Mouse (Mus musculus) left cerebral cortex, adult 8-10 months (tissue): ENCODE measurements around the gene Srpx2. TPM values are rescaled to one million over a fixed set of nuclear protein-coding genes. Genes with fewer than 3 reads are reported as not detected.

ENCODE experiments used
- DNase-seq, 2 experiments: peaks; one replicate each; pipeline ENCODE4 v3.0.0; 2022; ENCODE audit warnings: low spot score in 2 of 2
- total RNA-seq, 4 experiments: library from RNA; stranded (reverse); gene quantifications; 2 replicates each; pipeline ENCODE4 v1.2.4; 2022

Gene Srpx2
- total RNA-seq: 1 to 10 TPM in 3 of 4 experiments, under 1 TPM in 1; 0.81 to 1.8 (median 1.4) TPM

DNA sequence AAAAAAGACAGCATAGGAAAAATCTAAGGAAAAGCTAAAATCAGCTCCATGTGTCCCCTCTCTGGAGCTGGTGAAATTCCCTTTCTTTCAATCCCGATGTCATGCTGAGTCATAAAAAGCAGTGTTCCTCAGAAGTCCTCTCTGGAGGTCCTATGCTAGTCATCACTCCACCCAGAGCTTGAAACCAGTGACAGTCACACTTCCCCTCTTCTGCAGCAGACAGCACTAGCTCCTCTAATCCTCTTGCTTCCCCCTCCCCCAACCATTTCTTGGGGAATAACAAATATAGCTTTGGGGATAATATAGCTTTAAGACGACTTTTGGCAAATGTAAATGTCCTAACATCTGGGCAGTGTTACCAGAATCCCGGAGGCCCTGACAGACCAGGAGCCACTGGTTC lies at the start of gene Srpx2:
Srpx2 (plus strand) TSS at position 166 of the 400 bp plus-strand sequence.
- DNase-seq: no peak

DNA sequence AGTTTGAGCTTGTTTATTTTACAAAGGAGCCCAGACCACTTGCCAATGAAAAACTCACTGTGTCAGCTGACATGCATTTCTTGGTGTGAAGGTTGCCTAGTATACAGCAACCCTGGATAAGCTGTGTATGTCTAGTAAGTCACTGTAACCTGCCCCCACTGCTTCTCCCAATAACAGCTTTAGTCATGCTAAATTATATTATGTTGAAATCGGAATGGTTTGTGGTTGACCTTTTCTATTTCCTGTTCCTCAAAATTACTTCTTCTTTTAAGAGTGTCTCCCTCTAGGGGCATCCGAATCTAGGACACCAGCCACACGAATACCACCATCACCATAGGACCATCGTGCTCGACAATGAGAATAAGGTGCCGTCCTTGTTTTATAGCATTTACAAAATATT lies 38.5 kb upstream of the Srpx2 start:
- no peak for DNase-seq

DNA sequence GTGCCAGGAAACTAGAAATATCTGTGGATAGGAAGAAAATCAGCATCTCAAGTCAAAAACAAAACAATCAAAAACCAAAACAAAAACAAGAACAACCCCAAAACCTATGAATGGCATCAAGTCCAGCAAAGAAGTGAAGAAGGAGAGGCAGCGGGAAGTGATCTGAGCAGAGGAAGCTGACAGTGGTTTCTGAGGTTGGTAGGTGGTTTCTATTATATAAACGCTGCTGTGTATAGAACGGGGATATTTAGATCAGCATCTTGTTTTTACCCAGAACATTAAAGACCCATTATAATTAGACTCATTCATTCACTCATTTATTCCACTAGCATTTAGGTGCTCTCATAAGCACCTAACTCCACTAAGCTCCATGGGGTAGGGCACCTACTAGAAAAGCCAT lies 20.9 kb upstream of the Srpx2 start:
- no peak for DNase-seq

DNA sequence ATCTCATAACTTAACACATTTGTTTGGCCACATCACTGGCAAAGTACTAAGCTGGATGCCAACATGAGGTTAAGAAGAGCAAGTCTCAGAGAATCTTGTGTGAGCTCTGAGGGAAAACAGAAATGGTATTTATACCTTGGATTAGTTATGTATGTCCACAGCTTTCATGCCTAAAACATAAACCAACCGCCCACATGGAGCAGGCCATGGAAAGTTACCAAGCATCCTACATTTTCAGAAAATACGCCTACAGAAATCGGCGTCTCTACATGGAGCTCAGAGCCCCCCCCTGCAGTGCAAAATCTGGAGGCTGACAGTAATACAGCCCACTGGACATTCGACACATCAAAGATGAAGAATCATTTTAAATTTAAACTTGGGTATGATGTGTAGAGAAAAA lies 20.1 kb upstream of the Srpx2 start:
- DNase-seq: peak in 1 of 2 experiments; percentile 24

DNA sequence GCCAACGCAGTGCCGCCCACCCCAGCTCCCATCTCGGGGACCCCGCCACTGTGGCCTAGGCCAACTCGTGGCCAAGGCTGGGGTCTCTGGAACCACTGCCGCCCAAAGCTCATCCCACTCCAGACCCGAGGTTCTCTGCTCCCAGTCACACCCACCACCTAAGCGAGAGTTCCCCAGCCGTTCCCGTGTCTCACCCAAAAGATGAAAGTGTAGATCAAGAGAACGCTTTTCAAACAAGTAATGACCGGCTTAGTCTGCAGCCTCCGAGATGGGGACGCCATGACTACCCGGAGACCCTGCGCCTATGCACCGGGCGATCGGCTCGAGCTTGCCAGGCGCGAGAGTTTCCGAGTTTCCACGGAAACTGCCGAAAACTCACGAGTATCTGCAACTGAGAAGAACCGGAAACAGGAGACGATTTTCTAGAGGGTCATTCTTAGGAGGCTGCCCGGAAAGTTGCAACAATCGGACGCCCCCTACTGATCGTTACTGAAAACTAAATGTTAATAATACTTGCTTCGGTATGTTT lies 10.1 kb upstream of the Srpx2 start, which contains the start of gene Tspan6:
Tspan6 (minus strand) TSS at position 416 of the 529 bp plus-strand sequence.
- DNase-seq: peak; percentile 61 to 62

DNA sequence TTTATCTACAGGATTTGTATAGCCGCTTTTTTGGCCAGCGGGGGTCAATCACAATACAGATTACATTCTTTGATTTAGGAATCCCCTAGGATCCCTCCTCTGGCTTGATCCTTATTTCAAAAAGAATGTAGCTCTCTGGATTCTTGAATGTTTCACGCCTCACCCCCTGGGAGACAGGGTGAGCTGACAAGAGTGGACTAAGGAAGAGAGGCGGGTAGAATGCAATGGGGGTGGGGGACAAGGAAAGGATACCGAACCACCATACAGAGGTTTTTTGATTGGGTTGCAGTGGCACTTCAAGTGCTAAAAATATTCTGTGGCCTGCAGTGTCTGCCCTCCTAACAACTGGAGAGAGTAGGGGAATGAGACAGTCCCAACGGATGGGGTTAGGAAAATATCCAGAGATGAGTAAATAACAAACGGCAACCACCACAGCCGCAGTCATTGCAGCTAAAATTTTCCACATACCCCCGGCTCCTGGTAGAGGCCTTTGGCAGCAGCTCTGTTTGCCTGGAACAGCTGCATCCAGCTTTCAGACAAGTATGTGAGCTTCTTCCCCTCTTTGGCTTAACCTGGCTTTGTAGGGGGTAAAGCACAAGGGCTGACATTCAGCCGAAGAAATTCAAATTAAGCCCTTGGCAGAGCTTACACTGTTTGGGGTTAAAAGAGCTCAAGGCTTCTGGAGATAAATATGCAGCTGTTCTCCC lies 3.3 kb downstream of the Srpx2 start:
- DNase-seq: no peak

DNA sequence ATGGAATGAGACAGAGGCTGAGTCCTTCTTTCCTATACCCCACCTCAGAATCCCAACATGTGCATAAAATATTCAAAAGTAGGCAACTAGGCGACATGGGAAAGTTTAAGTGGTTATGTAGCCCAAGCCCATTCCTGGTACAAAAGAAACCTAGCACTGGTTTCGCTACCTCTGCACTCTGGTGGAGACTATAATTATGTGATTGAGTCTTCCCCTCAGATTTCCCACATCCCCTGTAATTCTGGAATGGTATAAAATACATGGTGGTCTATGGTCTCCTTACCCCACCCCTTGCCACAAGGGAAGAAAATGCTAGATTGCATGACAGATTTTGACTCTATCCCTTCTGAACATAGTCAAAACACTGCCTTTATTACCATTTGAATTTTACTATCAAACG lies 4.8 kb downstream of the Srpx2 start:
- DNase-seq: no peak

DNA sequence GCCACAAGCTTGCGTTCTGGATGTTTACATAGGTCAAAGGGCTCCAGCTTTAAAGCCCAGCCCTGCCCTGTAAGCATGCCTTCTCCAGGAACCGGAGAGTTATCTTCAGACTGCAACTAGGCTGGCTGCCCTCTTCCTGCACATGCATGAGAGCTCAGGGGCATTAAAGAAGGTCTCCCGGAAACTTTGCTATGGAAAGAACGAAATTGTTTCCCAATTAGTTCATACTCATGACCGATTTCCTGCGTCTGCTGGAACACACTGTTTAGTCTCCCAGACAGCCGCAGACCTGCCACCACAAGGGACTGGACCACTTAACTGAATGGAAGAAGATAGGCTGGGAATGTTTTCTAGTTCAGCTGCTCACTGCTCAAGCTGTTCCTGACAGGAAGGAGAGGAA lies 6.0 kb downstream of the Srpx2 start:
- no peak for DNase-seq

DNA sequence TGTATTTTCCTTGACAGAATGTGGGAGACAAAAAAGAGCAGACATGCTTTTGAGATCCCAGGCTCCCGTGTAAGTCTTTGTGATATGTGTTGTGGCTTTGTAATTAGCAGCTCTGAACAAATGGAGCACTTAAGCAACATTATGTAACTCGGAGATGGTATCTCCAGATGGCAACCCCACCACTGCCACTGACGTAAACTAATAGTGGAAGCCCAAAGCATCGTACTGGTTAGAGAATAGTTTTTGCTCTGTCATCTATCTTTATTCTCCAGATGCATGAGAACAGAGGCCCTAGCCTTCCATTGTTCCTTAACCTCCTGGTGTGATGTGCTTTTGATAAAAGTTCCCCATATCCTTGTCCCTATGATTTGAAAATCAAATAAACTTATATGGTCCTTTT lies 13.0 kb downstream of the Srpx2 start:
- DNase-seq: no peak

DNA sequence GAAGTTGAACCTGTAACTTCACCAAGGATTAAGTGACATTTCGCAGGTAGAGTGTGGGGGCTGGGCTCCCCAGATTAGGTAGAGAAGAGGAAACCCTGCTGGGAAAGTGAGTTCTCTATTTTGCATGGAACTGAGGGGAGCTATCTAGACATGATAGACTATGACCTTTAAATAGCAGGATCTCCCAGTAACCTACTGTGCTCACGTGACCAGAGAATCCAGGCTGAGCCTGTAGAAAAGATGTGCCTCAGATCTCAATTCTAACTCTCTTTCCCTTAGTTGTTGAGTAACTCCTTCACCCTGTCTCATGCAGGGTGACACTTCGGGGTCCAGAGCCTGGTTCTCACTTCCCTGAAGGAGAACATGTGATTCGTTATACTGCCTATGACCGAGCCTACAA lies 18.5 kb downstream of the Srpx2 start:
- no peak for DNase-seq

DNA sequence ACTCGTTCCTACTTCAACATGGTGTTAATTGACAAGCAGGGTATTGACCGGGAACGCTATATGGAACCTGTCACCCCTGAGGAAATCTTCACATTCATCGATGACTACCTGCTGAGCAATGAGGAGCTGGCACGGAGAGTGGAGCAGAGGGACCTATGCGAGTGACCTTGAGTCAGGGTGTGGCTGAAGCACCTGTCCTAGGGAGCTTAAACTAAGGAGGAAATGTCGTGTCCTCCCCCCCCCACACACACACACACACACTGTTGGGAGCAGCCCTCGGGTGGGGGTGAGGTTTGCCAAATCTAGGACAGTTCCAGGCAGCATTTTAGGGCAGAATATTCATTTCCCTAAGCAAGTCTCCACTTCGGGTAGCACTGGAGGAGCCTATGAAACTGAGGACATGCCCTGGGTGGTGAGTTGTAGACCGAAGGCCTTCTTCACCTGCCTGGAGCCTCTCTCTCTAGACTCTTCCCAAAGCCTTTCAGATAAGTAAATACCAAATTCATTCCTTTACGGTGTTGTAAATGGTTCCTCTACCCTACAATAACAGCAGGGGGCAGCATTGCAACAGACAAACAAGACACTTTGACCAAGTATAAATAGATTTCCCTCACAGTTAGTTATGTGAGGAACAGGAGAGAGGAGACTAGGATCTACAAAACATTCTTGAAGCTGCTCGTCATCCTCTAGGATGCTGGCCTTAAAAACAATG lies 23.2 kb downstream of the Srpx2 start:
- peak in 1 of 2 experiments; percentile 11 for DNase-seq

DNA sequence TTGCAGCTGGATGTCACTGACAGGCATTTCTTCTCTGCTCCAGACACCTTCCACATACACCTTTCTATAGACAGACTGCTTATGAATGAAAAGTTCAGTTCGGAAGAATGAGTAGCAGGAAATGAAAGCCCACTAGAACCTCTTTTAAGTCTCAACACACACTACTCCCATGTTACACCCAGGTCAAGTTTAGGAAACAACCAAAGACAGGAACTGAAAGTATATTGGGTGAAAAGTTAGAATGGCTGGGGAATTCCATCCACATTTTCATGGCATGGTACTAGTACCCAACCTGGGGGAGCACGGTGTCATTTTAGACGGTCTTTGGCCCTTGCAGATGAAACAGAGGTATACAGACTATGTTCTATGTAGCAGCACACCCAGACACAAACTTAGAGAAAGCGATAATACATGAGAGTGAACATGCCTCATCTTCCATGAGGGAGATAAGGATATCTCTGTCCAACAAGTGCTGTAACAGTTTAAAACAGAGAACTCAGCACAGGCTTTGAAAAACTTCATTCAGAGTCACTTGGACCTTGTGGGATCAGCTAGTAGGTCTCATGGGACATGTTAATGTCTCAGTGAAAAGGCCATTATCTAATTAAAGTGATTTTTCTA lies 28.5 kb downstream of the Srpx2 start:
- no peak for DNase-seq

DNA sequence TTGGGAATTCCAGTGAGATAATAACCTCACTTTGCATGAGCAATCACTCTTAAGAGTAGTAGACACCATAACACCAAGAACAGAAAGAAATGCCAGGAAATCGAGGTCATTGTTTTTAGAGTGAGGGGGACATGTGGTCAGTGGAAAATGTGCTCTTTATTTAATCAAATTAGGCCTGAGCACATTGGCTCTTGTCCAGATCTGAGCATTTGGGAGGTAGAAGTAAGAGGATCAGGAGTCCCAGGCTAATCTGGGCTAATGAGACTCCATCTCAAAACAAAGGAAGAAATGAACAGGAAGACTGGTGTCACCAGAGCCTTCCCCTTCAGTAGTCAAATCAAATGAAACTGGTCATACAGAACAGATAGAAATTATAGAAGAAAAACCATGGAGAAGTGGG lies 31.3 kb downstream of the Srpx2 start:
- no peak for DNase-seq

DNA sequence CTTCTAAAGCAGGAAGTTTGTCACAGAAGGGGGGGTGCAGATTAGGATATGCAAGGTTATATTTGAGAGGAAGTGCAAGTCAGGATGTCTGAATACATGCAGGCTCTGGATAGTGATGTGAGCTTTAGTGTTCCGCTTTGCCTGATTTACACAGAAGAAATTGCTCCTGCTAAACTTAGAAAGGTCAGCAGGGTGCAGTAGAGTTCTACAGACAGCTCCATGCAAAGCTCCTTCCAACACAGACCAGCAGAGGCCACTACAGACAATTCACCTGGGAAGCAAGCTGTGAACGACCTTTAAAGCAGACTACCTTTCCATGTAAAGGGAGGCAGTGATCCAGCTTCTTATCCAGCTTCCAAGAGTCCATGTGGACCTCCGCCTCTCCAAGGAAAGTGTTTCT lies 39.2 kb downstream of the Srpx2 start:
- DNase-seq: peak in 1 of 2 experiments; percentile 19

DNA sequence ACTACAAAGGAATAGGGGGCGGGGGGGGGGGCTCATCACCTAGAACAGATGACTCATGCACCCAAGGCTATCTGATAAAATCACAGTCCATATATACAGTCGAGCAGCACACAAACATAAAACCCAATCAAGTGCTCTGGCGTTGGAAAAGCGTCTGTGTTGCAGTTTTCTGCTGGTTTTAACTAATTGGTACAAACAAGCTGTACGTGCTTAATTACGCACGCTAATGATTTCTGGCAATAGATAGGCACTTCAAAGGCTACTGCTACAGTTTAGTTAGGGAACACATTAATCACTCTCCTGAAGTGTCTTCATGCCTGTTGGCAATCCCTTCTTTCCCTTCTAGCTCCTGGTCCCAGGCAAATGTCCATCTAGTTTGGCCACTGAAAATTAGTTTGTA lies 46.4 kb downstream of the Srpx2 start:
- no peak for DNase-seq

DNA sequence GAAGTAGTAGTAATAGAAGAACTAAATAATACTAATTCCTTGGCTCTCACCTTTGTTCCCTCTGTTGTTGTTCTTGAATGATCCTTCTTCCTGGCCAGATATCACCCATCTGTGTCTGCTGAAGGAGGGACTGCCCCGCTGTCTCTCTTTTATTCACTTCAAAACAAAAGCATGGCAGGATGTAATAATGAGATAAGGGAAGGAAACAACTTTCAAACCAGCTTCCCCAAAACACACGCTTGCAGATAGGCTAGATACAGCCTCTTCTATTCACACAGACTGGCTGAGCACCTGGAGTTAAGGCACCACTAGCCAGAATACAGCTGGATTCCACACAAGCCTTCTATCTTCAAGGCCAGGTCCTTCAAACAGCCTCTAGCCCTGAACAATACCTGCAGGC lies 52.4 kb downstream of the Srpx2 start:
- DNase-seq: no peak

DNA sequence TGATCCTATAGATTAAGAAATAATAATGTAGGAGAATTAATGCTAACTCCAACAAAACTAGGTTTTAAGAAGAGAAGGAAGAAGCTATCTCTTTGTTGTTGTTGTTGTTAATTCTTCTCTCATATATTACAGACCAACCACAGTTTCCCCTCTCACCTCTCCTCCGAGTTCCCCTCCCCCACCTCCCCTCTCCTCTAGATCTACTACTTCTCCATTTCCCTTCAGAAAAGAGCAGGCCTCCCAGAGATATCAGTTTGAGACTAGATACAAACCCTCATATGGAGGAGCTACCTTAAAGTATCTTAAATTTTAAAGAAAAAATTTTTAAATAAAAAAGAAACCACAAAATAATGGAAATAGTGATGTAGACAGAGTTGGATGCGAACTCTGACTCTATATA lies 56.4 kb downstream of the Srpx2 start:
- DNase-seq: no peak

DNA sequence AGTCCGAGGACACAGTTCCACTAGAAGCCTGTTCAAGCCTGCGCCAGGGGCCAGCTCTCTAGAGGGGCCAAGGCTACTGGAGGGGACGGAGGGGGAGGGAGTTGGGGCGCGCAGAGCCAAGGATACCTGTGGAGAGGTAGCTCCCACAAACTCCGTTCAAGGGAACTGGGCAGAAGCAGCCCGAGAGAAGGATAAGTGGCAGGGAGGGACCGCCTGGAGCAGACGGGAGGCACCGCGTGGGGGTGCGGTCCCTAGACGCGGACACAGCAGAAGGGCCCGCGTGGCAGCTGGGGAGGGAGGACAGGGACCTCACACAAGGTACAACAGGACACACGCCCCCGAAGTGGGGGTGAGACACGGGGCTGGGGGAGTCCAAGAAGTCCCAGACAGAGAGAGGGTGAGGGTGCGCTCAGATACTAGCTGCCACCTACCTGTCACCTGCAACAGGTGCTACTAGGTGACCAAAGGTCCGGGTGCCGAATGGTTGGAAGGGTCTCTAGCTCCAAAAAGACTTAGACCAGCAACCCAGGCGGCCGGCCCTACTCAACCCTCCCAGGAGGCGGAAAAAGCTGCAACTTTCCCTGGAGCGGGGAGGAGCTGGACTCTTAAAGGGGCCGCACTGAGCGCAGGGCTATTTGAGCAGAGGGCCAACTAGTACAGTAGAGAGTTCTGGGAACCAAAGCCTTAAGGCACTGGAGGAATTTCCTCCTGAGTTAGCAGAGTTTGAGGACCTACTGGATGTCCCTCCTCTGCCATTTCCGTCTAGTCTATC lies 73.2 kb downstream of the Srpx2 start, which contains the start of gene Sytl4:
Sytl4 (minus strand) TSS at position 582 of the 772 bp plus-strand sequence.
- no peak for DNase-seq
